Mouse (Mus musculus): Measurements from ENCODE around the gene Tgm2. TPM values are rescaled to one million over a fixed set of nuclear protein-coding genes. Genes with fewer than 3 reads are reported as not detected.

The Tgm2 gene
- polyA plus RNA-seq, 1 experiment from 2014 or later, result 67.7 TPM

GRCm38 (mm10) chr2:158153728-158154343 lies 7.6 kb upstream of the Tgm2 start:
- under 1% methylated on average over 22 of the region's 22 CpGs for WGBS (ENCODE audit: insufficient replicate concordance)
- Histone ChIP-seq H3K27me3 (no peaks in the 10 kb centered on the region), H3K4me3 (replicated peaks) (peak overlapping the region; percentile 60), H3K27ac (replicated peaks) (peak overlapping the region; percentile 81), H3K9ac (peak overlapping the region; percentile 64), H3K4me2 (peak overlapping the region; percentile 88), H3K4me1 (replicated peaks) (peaks cover 51% of the 10 kb centered on the region), H3K36me3 (replicated peaks) (no peaks in the 10 kb centered on the region), H3K9me3 (replicated peaks) (no peaks in the 10 kb centered on the region; the same call in 1 of the 2 replicates)
- ATAC-seq (ENCODE audit: insufficient read depth), result peak; percentile 63

- H3K4me2 ChIP-seq, result peak overlapping the region; percentile 88
- 20% methylated on average over 6 of the region's 6 CpGs for WGBS (ENCODE audit: insufficient replicate concordance)
- H3K4me1 ChIP-seq (replicated peaks), result peaks cover 57% of the 10 kb centered on the region
- no peak overlapping the region for H3K9ac ChIP-seq
- H3K36me3 ChIP-seq (replicated peaks), result no peaks in the 10 kb centered on the region
- no peaks in the 10 kb centered on the region for H3K27me3 ChIP-seq
- peak; percentile 32; the same call in 1 of the 2 replicates for ATAC-seq (ENCODE audit: insufficient read depth)
- no peaks in the 10 kb centered on the region; the same call in 1 of the 2 replicates for H3K9me3 ChIP-seq (replicated peaks)
- peak overlapping the region; percentile 81 for H3K27ac ChIP-seq (replicated peaks)
- no peak overlapping the region for H3K4me3 ChIP-seq (replicated peaks)
These were observed 6.6 kb upstream of the Tgm2 start for GRCm38 (mm10) chr2:158152685-158153309.

GRCm38 (mm10) chr2:158151077-158151476 lies 4.8 kb upstream of the Tgm2 start:
- Histone ChIP-seq H3K4me1 (replicated peaks) (peaks cover 58% of the 10 kb centered on the region), H3K4me3 (replicated peaks) (no peak overlapping the region), H3K27me3 (no peaks in the 10 kb centered on the region), H3K9ac (no peak overlapping the region), H3K36me3 (replicated peaks) (no peaks in the 10 kb centered on the region), H3K4me2 (no peak overlapping the region), H3K27ac (replicated peaks) (no peak overlapping the region), H3K9me3 (replicated peaks) (no peaks in the 10 kb centered on the region; the same call in 1 of the 2 replicates)
- 91% methylated on average over 3 of the region's 3 CpGs for WGBS (ENCODE audit: insufficient replicate concordance)
- ATAC-seq (ENCODE audit: insufficient read depth), result no peak

- no peaks in the 10 kb centered on the region; the same call in 1 of the 2 replicates for H3K9me3 ChIP-seq (replicated peaks)
- H3K9ac ChIP-seq, result no peak overlapping the region
- H3K27ac ChIP-seq (replicated peaks), result no peak overlapping the region
- no peak overlapping the region for H3K4me2 ChIP-seq
- peaks cover 16% of the 10 kb centered on the region; the same call in 1 of the 2 replicates for H3K36me3 ChIP-seq (replicated peaks)
- 82% methylated on average over 8 of the region's 8 CpGs for WGBS (ENCODE audit: insufficient replicate concordance)
- ATAC-seq (ENCODE audit: insufficient read depth), result no peak
- no peaks in the 10 kb centered on the region for H3K27me3 ChIP-seq
- H3K4me3 ChIP-seq (replicated peaks), result no peak overlapping the region
- peaks cover 61% of the 10 kb centered on the region for H3K4me1 ChIP-seq (replicated peaks)
These were observed 735 bp upstream of the Tgm2 start for GRCm38 (mm10) chr2:158146971-158147370.

GRCm38 (mm10) chr2:158145528-158146065 lies 639 bp downstream of the Tgm2 start:
- no peak for ATAC-seq (ENCODE audit: insufficient read depth)
- H3K4me1 ChIP-seq (replicated peaks), result peaks cover 71% of the 10 kb centered on the region
- H3K36me3 ChIP-seq (replicated peaks), result peaks cover 29% of the 10 kb centered on the region
- H3K27ac ChIP-seq (replicated peaks), result peak overlapping the region; percentile 97
- H3K4me2 ChIP-seq, result peak overlapping the region; percentile 81
- peak overlapping the region; percentile 90 for H3K4me3 ChIP-seq (replicated peaks)
- WGBS (ENCODE audit: insufficient replicate concordance), result 65% methylated on average over 5 of the region's 5 CpGs
- H3K9me3 ChIP-seq (replicated peaks), result no peaks in the 10 kb centered on the region
- no peaks in the 10 kb centered on the region for H3K27me3 ChIP-seq
- peak overlapping the region; percentile 94 for H3K9ac ChIP-seq

GRCm38 (mm10) chr2:158144750-158145527 lies 1.3 kb downstream of the Tgm2 start:
- peak overlapping the region; percentile 94 for H3K9ac ChIP-seq
- WGBS (ENCODE audit: insufficient replicate concordance), result 66% methylated on average over 6 of the region's 6 CpGs
- peak overlapping the region; percentile 90 for H3K4me3 ChIP-seq (replicated peaks)
- H3K36me3 ChIP-seq (replicated peaks), result peaks cover 36% of the 10 kb centered on the region
- H3K4me2 ChIP-seq, result peak overlapping the region; percentile 81
- H3K27ac ChIP-seq (replicated peaks), result peak overlapping the region; percentile 97
- H3K27me3 ChIP-seq, result no peaks in the 10 kb centered on the region
- no peaks in the 10 kb centered on the region for H3K9me3 ChIP-seq (replicated peaks)
- peaks cover 77% of the 10 kb centered on the region for H3K4me1 ChIP-seq (replicated peaks)
- ATAC-seq (ENCODE audit: insufficient read depth), result no peak

- peaks cover 43% of the 10 kb centered on the region for H3K36me3 ChIP-seq (replicated peaks)
- 0 out of 2 replicates have a peak, but pooled peaks have one; percentile 8 for ATAC-seq (ENCODE audit: insufficient read depth)
- H3K4me2 ChIP-seq, result peak overlapping the region; percentile 81
- no peaks in the 10 kb centered on the region for H3K9me3 ChIP-seq (replicated peaks)
- H3K4me3 ChIP-seq (replicated peaks), result peak overlapping the region; percentile 90
- H3K9ac ChIP-seq, result peak overlapping the region; percentile 94
- WGBS (ENCODE audit: insufficient replicate concordance), result 39% methylated on average over 8 of the region's 8 CpGs
- no peaks in the 10 kb centered on the region for H3K27me3 ChIP-seq
- peaks cover 82% of the 10 kb centered on the region for H3K4me1 ChIP-seq (replicated peaks)
- H3K27ac ChIP-seq (replicated peaks), result peak overlapping the region; percentile 97
These were observed 2.0 kb downstream of the Tgm2 start for GRCm38 (mm10) chr2:158144263-158144662.

- no peak for ATAC-seq (ENCODE audit: insufficient read depth)
- peaks cover 47% of the 10 kb centered on the region for H3K36me3 ChIP-seq (replicated peaks)
- peak overlapping the region; percentile 94 for H3K9ac ChIP-seq
- H3K4me1 ChIP-seq (replicated peaks), result peaks cover 86% of the 10 kb centered on the region
- H3K27ac ChIP-seq (replicated peaks), result peak overlapping the region; percentile 97
- peak overlapping the region; percentile 81 for H3K4me2 ChIP-seq
- H3K27me3 ChIP-seq, result no peaks in the 10 kb centered on the region
- H3K9me3 ChIP-seq (replicated peaks), result no peaks in the 10 kb centered on the region
- 56% methylated on average over 3 of the region's 3 CpGs for WGBS (ENCODE audit: insufficient replicate concordance)
- peak overlapping the region; percentile 90 for H3K4me3 ChIP-seq (replicated peaks)
These were observed 2.4 kb downstream of the Tgm2 start for GRCm38 (mm10) chr2:158143816-158144215.

- Histone ChIP-seq H3K4me3 (replicated peaks) (peak overlapping the region; percentile 90), H3K9me3 (replicated peaks) (no peaks in the 10 kb centered on the region), H3K36me3 (replicated peaks) (peaks cover 56% of the 10 kb centered on the region), H3K9ac (peak overlapping the region; percentile 94), H3K4me2 (peak overlapping the region; percentile 81), H3K4me1 (replicated peaks) (peaks cover 85% of the 10 kb centered on the region), H3K27me3 (no peaks in the 10 kb centered on the region), H3K27ac (replicated peaks) (peak overlapping the region; percentile 97)
- no peak for ATAC-seq (ENCODE audit: insufficient read depth)
- 71% methylated on average over 18 of the region's 18 CpGs for WGBS (ENCODE audit: insufficient replicate concordance)
These were observed 3.3 kb downstream of the Tgm2 start for GRCm38 (mm10) chr2:158142981-158143380.

GRCm38 (mm10) chr2:158141690-158142440 lies 4.4 kb downstream of the Tgm2 start:
- Histone ChIP-seq H3K4me3 (replicated peaks) (peak overlapping the region; percentile 90), H3K27me3 (no peaks in the 10 kb centered on the region), H3K36me3 (replicated peaks) (peaks cover 67% of the 10 kb centered on the region), H3K4me2 (peak overlapping the region; percentile 81), H3K9ac (peak overlapping the region; percentile 58), H3K27ac (replicated peaks) (peak overlapping the region; percentile 97), H3K9me3 (replicated peaks) (no peaks in the 10 kb centered on the region), H3K4me1 (replicated peaks) (peaks cover 78% of the 10 kb centered on the region)
- WGBS (ENCODE audit: insufficient replicate concordance), result 21% methylated on average over 7 of the region's 7 CpGs
- ATAC-seq (ENCODE audit: insufficient read depth), result peak; percentile 89
